Comparison of ENCODE assay signal across 21 mouse cellular contexts in the genomic region with DNA sequence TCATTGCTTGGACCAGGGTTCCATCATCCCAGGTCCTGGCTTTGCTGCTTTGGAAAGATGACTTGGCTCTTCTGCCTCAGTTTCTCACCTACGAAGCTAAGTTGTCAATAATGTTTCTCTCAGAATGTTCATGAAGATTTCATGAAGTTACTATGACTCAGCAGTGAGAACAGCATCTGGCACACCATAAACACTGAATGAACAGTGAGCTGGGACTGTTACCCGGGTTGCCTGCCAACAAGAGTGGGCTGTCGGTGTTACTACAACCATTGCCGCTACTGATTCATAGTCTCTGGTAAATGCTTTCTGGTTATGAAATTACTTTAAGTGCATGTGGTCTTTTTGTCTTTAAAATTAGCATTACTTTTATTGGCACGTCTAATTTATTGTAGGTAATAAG.
DNase-seq lines count a peak whose midpoint lies in the region; ATAC-seq and TF ChIP-seq lines count a peak whose summit lies in the region.
"Had no signal": no experiment of that assay in that cellular context is flagged by ENCODE, and none has a peak within 500 bp of the region (broad histone marks: within the 10 kb centered on the region; RNA-seq: fewer than 3 reads in every experiment).

No protein-coding gene starts in this region.

- no peak for DNase-seq in forebrain, postnatal 0 days
- DNase-seq in layer of hippocampus, adult 8-10 months (ENCODE audit: low spot score in 2 of 2), result peak; percentile 67 to 69
- peak; percentile 19 to 77 for DNase-seq in left cerebral cortex, adult 9 months (ENCODE audit: low spot score in 2 of 2)
- peak; percentile 65 for DNase-seq in right cerebral cortex, postnatal 25 days
- DNase-seq in kidney, adult 18-20 months, result no peak
- DNase-seq in adrenal gland, adult 8-10 months, result no peak
- no peak for DNase-seq in adrenal gland, postnatal 4 days (ENCODE audit: low spot score in 2 of 2)
- DNase-seq: cerebellum, adult 2 months; gastrocnemius, postnatal 36 days; heart, postnatal 36 days; kidney, adult 11 months; kidney, postnatal 14 days; thymus, adult 18-20 months had no signal

- ATAC-seq in forebrain, postnatal 0 days, result 0 out of 2 replicates have a peak, but pooled peaks have one; percentile 49
- no peak for ATAC-seq in forebrain, embryonic 15.5 days (replicated peaks)
- ATAC-seq: forebrain, embryonic 14.5 days; hindbrain, postnatal 0 days; midbrain, embryonic 16.5 days had no signal

- no peaks in the 10 kb centered on the region for H3K27me3 ChIP-seq in forebrain, postnatal 0 days (ENCODE audit: insufficient read depth, low read length)
- H3K27me3 ChIP-seq in forebrain, embryonic 15.5 days, result no peaks in the 10 kb centered on the region
- H3K27me3 ChIP-seq: limb, embryonic 12.5 days; megakaryocyte, embryonic 14.5 days had no signal

- no peak overlapping the region for H3K4me3 ChIP-seq in forebrain, postnatal 0 days (ENCODE audit: low read depth, low read length)
- H3K4me3 ChIP-seq in forebrain, embryonic 15.5 days, result no peak overlapping the region
- H3K4me3 ChIP-seq: erythroblast, embryonic 14.5 days; limb, embryonic 12.5 days; megakaryocyte, embryonic 14.5 days had no signal

- no peak overlapping the region for H3K4me2 ChIP-seq in forebrain, postnatal 0 days (ENCODE audit: low read depth)
- H3K4me2 ChIP-seq in forebrain, embryonic 15.5 days (replicated peaks), result no peak overlapping the region
- H3K4me2 ChIP-seq: limb, embryonic 12.5 days had no signal

- no peak overlapping the region for H3K27ac ChIP-seq in forebrain, postnatal 0 days (ENCODE audit: low read depth, low read length)
- no peak overlapping the region for H3K27ac ChIP-seq in forebrain, embryonic 15.5 days (replicated peaks)
- H3K27ac ChIP-seq: hindbrain, postnatal 0 days; limb, embryonic 12.5 days; liver, embryonic 14.5 days had no signal

- H3K4me1 ChIP-seq in forebrain, postnatal 0 days (ENCODE audit: insufficient read depth), result no peaks in the 10 kb centered on the region
- no peaks in the 10 kb centered on the region for H3K4me1 ChIP-seq in forebrain, embryonic 15.5 days
- H3K4me1 ChIP-seq: limb, embryonic 12.5 days; megakaryocyte, embryonic 14.5 days had no signal

- WGBS in forebrain, postnatal 0 days, result 81% methylated on average over 5 of the region's 5 CpGs
- 88% methylated on average over 5 of the region's 5 CpGs for WGBS in forebrain, embryonic 15.5 days

- no peaks in the 10 kb centered on the region for H3K36me3 ChIP-seq in forebrain, postnatal 0 days (ENCODE audit: insufficient read depth)
- no peaks in the 10 kb centered on the region for H3K36me3 ChIP-seq in forebrain, embryonic 15.5 days
- H3K36me3 ChIP-seq: limb, embryonic 12.5 days had no signal

- TF ChIP-seq CTCF in forebrain, postnatal 0 days (IDR thresholded peaks at IDR 0.05; ENCODE audit: low read depth), result no peak

- H3K9me3 ChIP-seq in forebrain, postnatal 0 days (ENCODE audit: low read length), result no peaks in the 10 kb centered on the region
- H3K9me3 ChIP-seq in forebrain, embryonic 15.5 days, result no peaks in the 10 kb centered on the region
- H3K9me3 ChIP-seq: limb, embryonic 12.5 days; megakaryocyte, embryonic 14.5 days had no signal

- no peak overlapping the region for H3K9ac ChIP-seq in forebrain, postnatal 0 days
- no peak overlapping the region for H3K9ac ChIP-seq in forebrain, embryonic 15.5 days (replicated peaks)
- H3K9ac ChIP-seq: limb, embryonic 12.5 days; liver, embryonic 14.5 days had no signal

Comparison
In these comparisons a context has a peak if more than half of its experiments do, and no peak if none do; other contexts are left out.
1. DNase-seq: peak in layer of hippocampus, adult 8-10 months (2 of 2), left cerebral cortex, adult 9 months (2 of 2) and right cerebral cortex, postnatal 25 days (single experiment); none in forebrain, postnatal 0 days (single experiment), kidney, adult 18-20 months (single experiment), adrenal gland, adult 8-10 months (single experiment) and adrenal gland, postnatal 4 days (0 of 2).